Mouse (Mus musculus) MEL (cell line): ENCODE measurements at regions not wholly inside any gene's neighbourhood (a gene's known extent, or its start where the extent isn't known, plus 50 kb on each side); places are given as distances from the start of the nearest gene placed in this dataset.

ENCODE experiments used
- DNase-seq: peaks from one replicate; pipeline ENCODE4 v3.0.0; 2011; ENCODE audit warnings: low read depth, low spot score
- H3K27ac ChIP-seq: 2 replicates; pipeline ENCODE4 v1.5.1; 2012; ENCODE audit warnings: low read depth, mild to moderate bottlenecking, control low read depth, low read length, moderate library complexity; ENCODE audit not compliant: control insufficient read depth
- H3K27me3 ChIP-seq, 2 experiments: fragments of 150-350 bp in 1 of 2; sonication (generic) in 1 of 2; 2 replicates each; pipeline ENCODE4 v1.6.1; 2012; ENCODE audit warnings: low read length in 2 of 2, mild to moderate bottlenecking in 2 of 2, improper control_type of control experiment in 1 of 2, moderate library complexity in 1 of 2; ENCODE audit not compliant: insufficient read depth in 2 of 2, control insufficient read depth in 1 of 2
- H3K36me3 ChIP-seq, 2 experiments: 2 replicates each; pipeline ENCODE4 v1.6.1; 2012 to 2014; ENCODE audit warnings: low read length in 2 of 2, improper control_type of control experiment in 1 of 2, inconsistent platforms in 1 of 2, mild to moderate bottlenecking in 1 of 2; ENCODE audit not compliant: insufficient read depth in 2 of 2, control insufficient read depth in 1 of 2
- H3K4me1 ChIP-seq, 2 experiments: fragments of 150-350 bp in 1 of 2; sonication (generic) in 1 of 2; 2 replicates each; pipeline ENCODE4 v1.6.1; 2012; ENCODE audit warnings: low read length in 2 of 2, improper control_type of control experiment in 1 of 2, mild to moderate bottlenecking in 1 of 2; ENCODE audit not compliant: insufficient read depth in 2 of 2, control insufficient read depth in 1 of 2
- H3K4me3 ChIP-seq, 2 experiments: fragments of 150-350 bp in 1 of 2; sonication (generic) in 1 of 2; 2 replicates each; pipeline ENCODE4 v1.5.1; 2012; ENCODE audit warnings: low read depth in 2 of 2, low read length in 2 of 2, mild to moderate bottlenecking in 2 of 2, moderate library complexity in 2 of 2, control low read depth in 1 of 2, improper control_type of control experiment in 1 of 2; ENCODE audit not compliant: control insufficient read depth in 1 of 2, insufficient read depth in 1 of 2
- H3K79me2 ChIP-seq: 2 replicates; pipeline ENCODE4 v1.6.1; 2012; ENCODE audit warnings: mild to moderate bottlenecking, low read length, moderate library complexity; ENCODE audit not compliant: control insufficient read depth, poor library complexity, insufficient read depth
- H3K9ac ChIP-seq: 2 replicates; pipeline ENCODE4 v1.6.1; 2012; ENCODE audit warnings: low read depth, mild to moderate bottlenecking, control low read depth, low read length, moderate library complexity; ENCODE audit not compliant: control insufficient read depth, poor library complexity, severe bottlenecking
- H3K9me3 ChIP-seq: fragments of 150-350 bp; sonication (generic); replicated peaks from 2 replicates; pipeline ENCODE4 v1.6.1; 2012; ENCODE audit warnings: mild to moderate bottlenecking, low read length, improper control_type of control experiment, moderate library complexity; ENCODE audit not compliant: insufficient read depth
- BHLHE40 ChIP-seq: IDR thresholded peaks from 2 replicates; pipeline ENCODE4 v1.6.1; 2012; ENCODE audit warnings: low read depth, mild to moderate bottlenecking, inconsistent platforms, low read length, improper control_type of control experiment, borderline replicate concordance
- CHD1 ChIP-seq: IDR thresholded peaks from 2 replicates; pipeline ENCODE4 v1.6.1; 2012; ENCODE audit warnings: low read depth, mild to moderate bottlenecking, inconsistent platforms, low read length, improper control_type of control experiment
- E2F4 ChIP-seq: IDR thresholded peaks from 2 replicates; pipeline ENCODE4 v1.6.1; 2011; ENCODE audit warnings: low read depth, low read length, improper control_type of control experiment, borderline replicate concordance
- ELF1 ChIP-seq: IDR thresholded peaks from 2 replicates; pipeline ENCODE4 v1.6.1; 2014; ENCODE audit warnings: low read depth, mild to moderate bottlenecking, inconsistent platforms, low read length, improper control_type of control experiment, moderate library complexity
- EP300 ChIP-seq, 2 experiments: IDR thresholded peaks; 2 replicates each; pipeline ENCODE4 v1.6.1; 2011; ENCODE audit warnings: improper control_type of control experiment in 2 of 2, low read length in 2 of 2, low read depth in 1 of 2, mild to moderate bottlenecking in 1 of 2
- ETS1 ChIP-seq: IDR thresholded peaks from 2 replicates; pipeline ENCODE4 v1.6.1; 2012; ENCODE audit warnings: low read depth, mild to moderate bottlenecking, inconsistent platforms, low read length, improper control_type of control experiment, moderate library complexity
- GATA1 ChIP-seq: IDR thresholded peaks from 2 replicates; pipeline ENCODE4 v1.6.1; 2011; ENCODE audit warnings: low read depth, low read length, improper control_type of control experiment
- HCFC1 ChIP-seq: IDR thresholded peaks from 2 replicates; pipeline ENCODE4 v1.6.1; 2012; ENCODE audit warnings: low read depth, mild to moderate bottlenecking, inconsistent platforms, low read length, improper control_type of control experiment, moderate library complexity
- JUND ChIP-seq: IDR thresholded peaks from 2 replicates; pipeline ENCODE4 v1.6.1; 2011; ENCODE audit warnings: low read depth, mild to moderate bottlenecking, improper control_type of control experiment, low read length
- KAT2A ChIP-seq: conservative IDR thresholded peaks from 2 replicates; pipeline ENCODE4 v1.6.1; 2012; ENCODE audit warnings: low read depth, low read length, improper control_type of control experiment, inconsistent platforms
- MAFK ChIP-seq: IDR thresholded peaks from 2 replicates; pipeline ENCODE4 v1.6.1; 2011; ENCODE audit warnings: low read depth, mild to moderate bottlenecking, low read length, improper control_type of control experiment, borderline replicate concordance
- MYC ChIP-seq: IDR thresholded peaks from 2 replicates; pipeline ENCODE4 v1.6.1; 2011; ENCODE audit warnings: low read depth, mild to moderate bottlenecking, low read length, improper control_type of control experiment, moderate library complexity
- NELFE ChIP-seq: IDR thresholded peaks from 2 replicates; pipeline ENCODE4 v1.6.1; 2011; ENCODE audit warnings: low read depth, low read length, improper control_type of control experiment
- NRF1 ChIP-seq: IDR thresholded peaks from 2 replicates; pipeline ENCODE4 v1.6.1; 2014; ENCODE audit warnings: low read depth, mild to moderate bottlenecking, inconsistent platforms, low read length, improper control_type of control experiment, moderate library complexity; ENCODE audit not compliant: poor library complexity, insufficient read depth, severe bottlenecking
- RAD21 ChIP-seq: IDR thresholded peaks from 2 replicates; pipeline ENCODE4 v1.6.1; 2011; ENCODE audit warnings: mild to moderate bottlenecking, low read depth, low read length, improper control_type of control experiment
- RCOR1 ChIP-seq: IDR thresholded peaks from 2 replicates; pipeline ENCODE4 v1.6.1; 2012; ENCODE audit warnings: low read depth, mild to moderate bottlenecking, inconsistent platforms, low read length, improper control_type of control experiment
- TAL1 ChIP-seq: IDR thresholded peaks from 2 replicates; pipeline ENCODE4 v1.6.1; 2012; ENCODE audit warnings: mild to moderate bottlenecking, inconsistent platforms, low read length, moderate library complexity, mixed read lengths
- UBTF ChIP-seq: IDR thresholded peaks from 2 replicates; pipeline ENCODE4 v1.6.1; 2012; ENCODE audit warnings: low read depth, mild to moderate bottlenecking, inconsistent platforms, low read length, improper control_type of control experiment, moderate library complexity, borderline replicate concordance; ENCODE audit not compliant: insufficient read depth
- ZNF384 ChIP-seq: IDR thresholded peaks from 2 replicates; pipeline ENCODE4 v1.6.1; 2012; ENCODE audit warnings: low read depth, mild to moderate bottlenecking, inconsistent platforms, low read length, improper control_type of control experiment

GRCm38 (mm10) chr3:99741249-99742222 is 143.7 kb upstream of the Spag17 start:
- H3K36me3 ChIP-seq = no peaks in the 10 kb centered on the region
- no peaks in the 10 kb centered on the region for H3K4me1 ChIP-seq
- TF ChIP-seq ZNF384 (no peak), EP300 (IDR thresholded peaks at IDR 0.05; ENCODE audit: low read depth in 1 of 2, low read length in 2 of 2) (no peak), GATA1 (no peak), KAT2A (no peak), TAL1 (no peak), ELF1 (no peak), E2F4 (no peak), RCOR1 (no peak), NELFE (no peak), NRF1 (no peak), CHD1 (no peak), MYC (no peak)
- H3K27me3 ChIP-seq = no peaks in the 10 kb centered on the region
- H3K9me3 ChIP-seq = no peaks in the 10 kb centered on the region
- DNase-seq = no peak
- no peak overlapping the region for H3K27ac ChIP-seq
- no peaks in the 10 kb centered on the region for H3K79me2 ChIP-seq
- H3K4me3 ChIP-seq = no peak overlapping the region
- no peak overlapping the region for H3K9ac ChIP-seq

DNA sequence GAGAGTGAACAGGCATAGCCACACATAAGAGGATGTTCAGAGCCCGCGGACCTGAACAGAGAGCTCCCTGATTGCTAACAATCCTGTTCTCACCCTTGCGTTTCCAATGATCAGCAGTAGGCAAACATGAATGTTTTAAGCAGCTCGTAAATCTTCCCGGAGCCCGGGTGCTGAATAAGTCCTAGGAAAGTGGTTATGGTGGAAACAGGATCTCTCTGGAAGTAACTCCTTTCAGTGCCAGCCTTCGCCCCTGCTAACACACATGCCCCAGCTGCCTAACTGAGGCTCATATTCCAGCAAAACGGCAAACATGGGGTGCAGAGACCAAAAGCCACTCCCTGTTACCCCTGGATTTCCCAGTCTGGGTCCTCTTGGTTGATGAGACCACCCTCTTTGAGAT is 135.5 kb upstream of the Spag17 start:
- no peak for TF ChIP-seq NELFE
- no peak for TF ChIP-seq HCFC1
- no peak for TF ChIP-seq MAFK
- TF ChIP-seq ETS1 = no peak
- no peak for TF ChIP-seq TAL1
- no peak for TF ChIP-seq UBTF
- no peak for TF ChIP-seq RAD21
- TF ChIP-seq CHD1 = no peak
- TF ChIP-seq BHLHE40 = no peak
- no peak for TF ChIP-seq JUND
- no peaks in the 10 kb centered on the region for H3K27me3 ChIP-seq
- H3K9me3 ChIP-seq = no peaks in the 10 kb centered on the region
- no peaks in the 10 kb centered on the region for H3K4me1 ChIP-seq
- no peak overlapping the region for H3K9ac ChIP-seq
- DNase-seq = no peak
- no peaks in the 10 kb centered on the region for H3K79me2 ChIP-seq
- H3K36me3 ChIP-seq = no peaks in the 10 kb centered on the region
- H3K27ac ChIP-seq = no peak overlapping the region
- no peak overlapping the region for H3K4me3 ChIP-seq
